Mouse (Mus musculus): ENCODE measurements around the gene Epb41l1.

- TF ChIP-seq POLR2A (IDR thresholded peaks at IDR 0.05; ENCODE audit: low read depth, low read length) (no peak), CTCF (conservative IDR thresholded peaks at IDR 0.05; ENCODE audit: insufficient read depth, insufficient read length, low read depth, low read length) (no peak)
Observed at GRCm38 (mm10) chr2:156381350-156381749, 39.4 kb upstream of the Epb41l1 start.
